ENCODE assay signal across 8 mouse cellular contexts in the genomic region with DNA sequence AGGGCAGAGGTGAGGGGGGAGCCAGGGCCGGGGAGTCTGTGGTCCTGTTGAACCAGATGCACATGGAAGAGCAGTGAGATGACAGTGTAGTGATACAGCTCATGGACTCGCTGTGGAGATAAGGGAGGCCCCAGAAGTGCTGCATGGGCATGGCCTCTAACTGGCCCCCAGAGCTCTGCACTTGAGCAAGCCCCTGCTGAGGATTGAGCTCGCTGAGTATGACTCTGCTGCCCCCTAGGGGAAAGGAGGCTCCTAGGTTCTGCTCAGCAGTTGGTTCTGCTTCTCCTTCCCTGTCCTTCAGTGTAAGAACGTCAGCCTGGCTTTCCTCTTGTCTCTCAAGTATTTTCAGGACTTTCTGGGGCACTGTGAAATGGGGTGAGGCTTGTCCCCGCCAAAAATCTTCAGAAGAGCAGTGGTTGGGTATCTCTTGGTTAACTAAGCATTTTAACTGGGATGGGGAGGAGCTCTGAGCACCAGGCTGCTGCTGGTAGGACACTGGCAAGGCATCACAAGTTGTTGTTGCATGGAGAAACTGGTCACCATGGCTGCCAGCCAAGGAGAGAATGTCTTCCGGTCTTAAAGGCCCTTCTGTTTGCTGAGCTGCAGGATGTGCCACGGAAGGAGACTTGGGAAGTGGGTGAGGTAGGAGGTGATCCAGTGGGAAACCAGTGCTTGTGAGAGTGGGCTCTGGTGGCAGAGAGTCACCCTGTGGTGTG. TPM values are rescaled to one million over a fixed set of nuclear protein-coding genes. Genes with fewer than 3 reads are reported as not detected.
DNase-seq lines count a peak whose midpoint lies in the region; ATAC-seq and TF ChIP-seq lines count a peak whose summit lies in the region.

No protein-coding gene starts in this region.

- H3K4me3 ChIP-seq in MEL (ENCODE audit: control insufficient read depth in 1 of 2, insufficient read depth in 1 of 2, low read depth in 2 of 2, low read length in 2 of 2), result no peak overlapping the region
- H3K4me3 ChIP-seq in forebrain, postnatal 0 days (ENCODE audit: low read depth, low read length), result no peak overlapping the region
- no peak overlapping the region for H3K4me3 ChIP-seq in layer of hippocampus, adult 2 months
- no peak overlapping the region for H3K4me3 ChIP-seq in lung, embryonic 14.5 days (ENCODE audit: low read depth, low read length)
- no peak overlapping the region for H3K4me3 ChIP-seq in thymus, adult 2 months (ENCODE audit: control insufficient read depth, insufficient read depth, low read length)

- H3K27me3 ChIP-seq in MEL (ENCODE audit: control insufficient read depth in 1 of 2, insufficient read depth in 2 of 2, low read length in 2 of 2), result no peaks in the 10 kb centered on the region
- H3K27me3 ChIP-seq in forebrain, postnatal 0 days (ENCODE audit: insufficient read depth, low read length), result no peaks in the 10 kb centered on the region
- H3K27me3 ChIP-seq in lung, embryonic 14.5 days (ENCODE audit: insufficient read depth, low read length), result no peaks in the 10 kb centered on the region
- H3K27me3 ChIP-seq in thymus, adult 2 months (ENCODE audit: control insufficient read depth, insufficient read depth, low read length), result no peaks in the 10 kb centered on the region

- no peaks in the 10 kb centered on the region for H3K9me3 ChIP-seq in MEL (replicated peaks; ENCODE audit: insufficient read depth, low read length)
- H3K9me3 ChIP-seq in forebrain, postnatal 0 days (ENCODE audit: low read length), result no peaks in the 10 kb centered on the region
- H3K9me3 ChIP-seq in lung, embryonic 14.5 days (ENCODE audit: low read depth, low read length), result no peaks in the 10 kb centered on the region

- TF ChIP-seq RAD21 in MEL (IDR thresholded peaks at IDR 0.05; ENCODE audit: low read depth, low read length), result peak; percentile 98

- TF ChIP-seq EP300 in MEL (IDR thresholded peaks at IDR 0.05; ENCODE audit: low read depth in 1 of 2, low read length in 2 of 2), result no peak

- H3K9ac ChIP-seq in MEL (ENCODE audit: control insufficient read depth, low read depth, low read length, poor library complexity, severe bottlenecking), result 0 out of 2 replicates have a peak overlapping the region, but pooled peaks have one; percentile 16
- H3K9ac ChIP-seq in forebrain, postnatal 0 days, result no peak overlapping the region
- H3K9ac ChIP-seq in lung, embryonic 14.5 days, result no peak overlapping the region

- 26% methylated on average over 7 of the region's 7 CpGs for WGBS in forebrain, postnatal 0 days
- 22% methylated on average over 7 of the region's 7 CpGs for WGBS in lung, embryonic 14.5 days
- WGBS in thymus, adult 2 months, result 28% methylated on average over 7 of the region's 7 CpGs

- H3K27ac ChIP-seq in MEL (ENCODE audit: control insufficient read depth, low read depth, low read length), result no peak overlapping the region
- H3K27ac ChIP-seq in forebrain, postnatal 0 days (ENCODE audit: low read depth, low read length), result no peak overlapping the region
- no peak overlapping the region for H3K27ac ChIP-seq in layer of hippocampus, adult 2 months
- H3K27ac ChIP-seq in lung, embryonic 14.5 days (ENCODE audit: low read depth), result no peak overlapping the region
- no peak overlapping the region for H3K27ac ChIP-seq in thymus, adult 2 months (ENCODE audit: control insufficient read depth, insufficient read depth, low read length)

- DNase-seq in MEL (ENCODE audit: low read depth, low spot score), result peak; percentile 90
- peak; percentile 83 to 85 for DNase-seq in cerebellum, adult 18-20 months
- DNase-seq in forebrain, postnatal 0 days, result peak; percentile 89
- peak; percentile 90 for DNase-seq in heart, postnatal 4 days
- peak; percentile 88 to 92 for DNase-seq in layer of hippocampus, adult 2 months (ENCODE audit: low spot score in 2 of 2)
- DNase-seq in lung, embryonic 14.5 days, result peak; percentile 95
- peak; percentile 47 for DNase-seq in ovary, adult 18-20 months (ENCODE audit: low spot score)
- peak; percentile 77 for DNase-seq in thymus, adult 2 months

- H3K4me2 ChIP-seq in forebrain, postnatal 0 days (ENCODE audit: low read depth), result no peak overlapping the region
- H3K4me2 ChIP-seq in lung, embryonic 14.5 days, result no peak overlapping the region

- peaks cover 0 to 2% of the 10 kb centered on the region in 2 experiments; a peak in 1 of 4 replicates for H3K4me1 ChIP-seq in MEL (ENCODE audit: control insufficient read depth in 1 of 2, insufficient read depth in 2 of 2, low read length in 2 of 2)
- no peaks in the 10 kb centered on the region for H3K4me1 ChIP-seq in forebrain, postnatal 0 days (ENCODE audit: insufficient read depth)
- H3K4me1 ChIP-seq in lung, embryonic 14.5 days (ENCODE audit: insufficient read depth), result no peaks in the 10 kb centered on the region
- H3K4me1 ChIP-seq in thymus, adult 2 months (replicated peaks; ENCODE audit: control insufficient read depth, insufficient read depth, low read length), result no peaks in the 10 kb centered on the region

- TF ChIP-seq POLR2A in MEL (IDR thresholded peaks at IDR 0.05; ENCODE audit: control insufficient read depth in 1 of 2, insufficient read depth in 1 of 2, low read depth in 1 of 2, low read length in 2 of 2, poor library complexity in 1 of 2), result no peak
- no peak for TF ChIP-seq POLR2A in thymus, adult 2 months (IDR thresholded peaks at IDR 0.05; ENCODE audit: control insufficient read depth, extremely low read depth, insufficient read depth, low read length, poor library complexity)

- TF ChIP-seq CTCF in MEL (IDR thresholded peaks at IDR 0.05 in 2 of 3, conservative IDR thresholded peaks at IDR 0.05 in 1 of 3; ENCODE audit: control insufficient read depth in 1 of 3, insufficient read depth in 1 of 3, low read depth in 2 of 3, low read length in 3 of 3, poor library complexity in 1 of 3, severe bottlenecking in 1 of 3), result peak; percentile 93 to 97 (median 97)
- peak; percentile 94 for TF ChIP-seq CTCF in forebrain, postnatal 0 days (IDR thresholded peaks at IDR 0.05; ENCODE audit: low read depth)
- peak; percentile 99 for TF ChIP-seq CTCF in layer of hippocampus, adult 2 months (conservative IDR thresholded peaks at IDR 0.05)
- peak; percentile 96 for TF ChIP-seq CTCF in lung, embryonic 14.5 days (IDR thresholded peaks at IDR 0.05; ENCODE audit: low read depth)
- TF ChIP-seq CTCF in thymus, adult 2 months (IDR thresholded peaks at IDR 0.05; ENCODE audit: borderline replicate concordance, control insufficient read depth, extremely low read depth, insufficient read depth, low read length, poor library complexity), result peak; percentile 68; the same call in 1 of the 2 replicates

- peak; percentile 95 for ATAC-seq in forebrain, postnatal 0 days
- peak; percentile 92 for ATAC-seq in lung, embryonic 14.5 days (ENCODE audit: insufficient read depth)

- H3K36me3 ChIP-seq in MEL (ENCODE audit: control insufficient read depth in 1 of 2, insufficient read depth in 2 of 2, low read length in 2 of 2), result no peaks in the 10 kb centered on the region
- no peaks in the 10 kb centered on the region for H3K36me3 ChIP-seq in forebrain, postnatal 0 days (ENCODE audit: insufficient read depth)
- no peaks in the 10 kb centered on the region for H3K36me3 ChIP-seq in lung, embryonic 14.5 days (ENCODE audit: insufficient read depth)
- H3K36me3 ChIP-seq in thymus, adult 2 months (ENCODE audit: control insufficient read depth, insufficient read depth, low read length), result no peaks in the 10 kb centered on the region

- no peaks in the 10 kb centered on the region for H3K79me2 ChIP-seq in MEL (ENCODE audit: control insufficient read depth, insufficient read depth, low read length, poor library complexity)

RNA-seq across cellular contexts. Expression of a gene that starts 3.0 kb away (rescaled TPM):
- total RNA-seq in MEL (2012; rRNA removed), result not detected in 2 replicates
- polyA plus RNA-seq in MEL (2012; ENCODE audit: insufficient read depth in 1 of 2, insufficient read length in 2 of 2, low read depth in 1 of 2, low replicate concordance in 2 of 2, missing spikeins in 1 of 2), result not detected
- total RNA-seq in forebrain, postnatal 0 days (2014; rRNA removed), result not detected in 2 replicates
- polyA plus RNA-seq in forebrain, postnatal 0 days (2015; fragmentation: Nextera tagmentation; extraction: Ambion mirVana), result not detected in 2 replicates
- not detected for total RNA-seq in heart, postnatal 4 days (2021)
- not detected for total RNA-seq in layer of hippocampus, adult 2 months (2021)
- not detected in 2 replicates for polyA plus RNA-seq in lung, embryonic 14.5 days (2014; fragmentation: Nextera tagmentation; extraction: Ambion mirVana)
- polyA plus RNA-seq in thymus, adult 2 months (2012; rRNA removed), result 0.05 TPM in 1 of 2 replicates, not detected in the other

RNA-seq across cellular contexts. Expression of a gene that starts 16.5 kb away (rescaled TPM):
- not detected in 2 replicates for total RNA-seq in MEL (2012; rRNA removed)
- not detected for polyA plus RNA-seq in MEL (2012; ENCODE audit: insufficient read depth in 1 of 2, insufficient read length in 2 of 2, low read depth in 1 of 2, low replicate concordance in 2 of 2, missing spikeins in 1 of 2)
- 0.08 and 0.33 TPM in 2 replicates for total RNA-seq in forebrain, postnatal 0 days (2014; rRNA removed)
- polyA plus RNA-seq in forebrain, postnatal 0 days (2015; fragmentation: Nextera tagmentation; extraction: Ambion mirVana), result not detected in 2 replicates
- not detected for total RNA-seq in heart, postnatal 4 days (2021)
- total RNA-seq in layer of hippocampus, adult 2 months (2021), result under 1 TPM in 1 of 2 experiments, not detected in 1; 0.12 TPM
- polyA plus RNA-seq in lung, embryonic 14.5 days (2014; fragmentation: Nextera tagmentation; extraction: Ambion mirVana), result not detected in 2 replicates
- 0.69 and 1.00 TPM in 2 replicates for polyA plus RNA-seq in thymus, adult 2 months (2012; rRNA removed)

RNA-seq across cellular contexts. Expression of a gene that starts 18.0 kb away (rescaled TPM):
- total RNA-seq in MEL (2012; rRNA removed), result not detected in 2 replicates
- under 1 TPM in 1 of 2 experiments, not detected in 1; 0.06 TPM for polyA plus RNA-seq in MEL (2012; ENCODE audit: insufficient read depth in 1 of 2, insufficient read length in 2 of 2, low read depth in 1 of 2, low replicate concordance in 2 of 2, missing spikeins in 1 of 2)
- total RNA-seq in forebrain, postnatal 0 days (2014; rRNA removed), result 0.24 and 0.31 TPM in 2 replicates
- polyA plus RNA-seq in forebrain, postnatal 0 days (2015; fragmentation: Nextera tagmentation; extraction: Ambion mirVana), result 0.42 and 0.54 TPM in 2 replicates
- total RNA-seq in heart, postnatal 4 days (2021), result under 1 TPM; 0.14 to 0.38 TPM
- under 1 TPM; 0.31 to 0.86 TPM for total RNA-seq in layer of hippocampus, adult 2 months (2021)
- 0.24 TPM in 1 of 2 replicates, not detected in the other for polyA plus RNA-seq in lung, embryonic 14.5 days (2014; fragmentation: Nextera tagmentation; extraction: Ambion mirVana)
- 0.05 and 0.07 TPM in 2 replicates for polyA plus RNA-seq in thymus, adult 2 months (2012; rRNA removed)

RNA-seq across cellular contexts. Expression of a gene that starts 18.4 kb away (rescaled TPM):
- not detected in 2 replicates for total RNA-seq in MEL (2012; rRNA removed)
- polyA plus RNA-seq in MEL (2012; ENCODE audit: insufficient read depth in 1 of 2, insufficient read length in 2 of 2, low read depth in 1 of 2, low replicate concordance in 2 of 2, missing spikeins in 1 of 2), result under 1 TPM in 1 of 2 experiments, not detected in 1; 0.03 TPM
- 0.08 TPM in 1 of 2 replicates, not detected in the other for total RNA-seq in forebrain, postnatal 0 days (2014; rRNA removed)
- polyA plus RNA-seq in forebrain, postnatal 0 days (2015; fragmentation: Nextera tagmentation; extraction: Ambion mirVana), result 0.21 and 0.42 TPM in 2 replicates
- total RNA-seq in heart, postnatal 4 days (2021), result not detected
- under 1 TPM; 0.22 to 0.26 TPM for total RNA-seq in layer of hippocampus, adult 2 months (2021)
- not detected in 2 replicates for polyA plus RNA-seq in lung, embryonic 14.5 days (2014; fragmentation: Nextera tagmentation; extraction: Ambion mirVana)
- polyA plus RNA-seq in thymus, adult 2 months (2012; rRNA removed), result 0.03 and 0.08 TPM in 2 replicates

RNA-seq across cellular contexts. Expression of a gene that starts 34.6 kb away (rescaled TPM):
- total RNA-seq in MEL (2012; rRNA removed), result not detected in 2 replicates
- not detected for polyA plus RNA-seq in MEL (2012; ENCODE audit: insufficient read depth in 1 of 2, insufficient read length in 2 of 2, low read depth in 1 of 2, low replicate concordance in 2 of 2, missing spikeins in 1 of 2)
- total RNA-seq in forebrain, postnatal 0 days (2014; rRNA removed), result not detected in 2 replicates
- not detected in 2 replicates for polyA plus RNA-seq in forebrain, postnatal 0 days (2015; fragmentation: Nextera tagmentation; extraction: Ambion mirVana)
- total RNA-seq in heart, postnatal 4 days (2021), result not detected
- not detected for total RNA-seq in layer of hippocampus, adult 2 months (2021)
- polyA plus RNA-seq in lung, embryonic 14.5 days (2014; fragmentation: Nextera tagmentation; extraction: Ambion mirVana), result not detected in 2 replicates
- polyA plus RNA-seq in thymus, adult 2 months (2012; rRNA removed), result not detected in 2 replicates
